Mouse (Mus musculus): ENCODE data around the gene Adar. TPM values are rescaled to one million over a fixed set of nuclear protein-coding genes. Genes with fewer than 3 reads are reported as not detected.

The Adar gene
- 27.5 and 28.8 TPM in 2 replicates for polyA plus RNA-seq (2012; rRNA removed)

GRCm38 (mm10) chr3:89714359-89715206 lies at the start of gene Adar:
Gene Adar, plus strand, starts transcription at chr3:89715022.

DNA sequence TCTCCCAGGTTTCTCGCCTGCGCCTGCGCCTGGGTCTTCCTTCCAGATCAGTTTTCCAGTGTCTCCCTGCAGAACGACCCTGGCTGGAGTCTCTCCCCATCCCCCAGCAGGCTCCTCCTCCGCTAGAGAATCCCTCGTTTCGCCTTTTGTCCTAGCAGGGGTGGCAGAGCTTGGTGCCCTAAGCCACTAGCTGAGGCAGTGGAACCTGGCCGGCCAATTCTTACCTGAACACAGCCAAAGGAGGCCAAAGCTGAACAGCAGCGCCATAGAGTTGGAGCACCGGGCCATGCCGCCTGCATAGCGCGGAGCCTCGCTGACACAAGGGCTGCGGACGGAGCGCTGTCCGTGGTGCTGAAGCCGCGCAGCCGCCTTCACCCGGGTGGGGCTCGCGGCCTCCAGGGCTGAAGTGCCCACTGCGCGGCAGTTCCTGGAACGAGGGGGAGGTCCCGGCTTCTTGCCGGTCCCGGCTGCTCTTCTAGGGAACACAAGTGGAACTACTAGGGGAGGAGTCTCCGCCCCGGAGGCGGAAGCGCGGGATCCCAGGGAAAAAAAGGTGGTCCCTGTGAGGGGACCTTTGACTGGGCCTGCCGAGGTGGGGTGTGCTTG lies 49.4 kb downstream of the Adar start, which contains the start of gene Chrnb2:
Chrnb2 (minus strand) TSS at position 514 of the 606 bp plus-strand sequence.

DNA sequence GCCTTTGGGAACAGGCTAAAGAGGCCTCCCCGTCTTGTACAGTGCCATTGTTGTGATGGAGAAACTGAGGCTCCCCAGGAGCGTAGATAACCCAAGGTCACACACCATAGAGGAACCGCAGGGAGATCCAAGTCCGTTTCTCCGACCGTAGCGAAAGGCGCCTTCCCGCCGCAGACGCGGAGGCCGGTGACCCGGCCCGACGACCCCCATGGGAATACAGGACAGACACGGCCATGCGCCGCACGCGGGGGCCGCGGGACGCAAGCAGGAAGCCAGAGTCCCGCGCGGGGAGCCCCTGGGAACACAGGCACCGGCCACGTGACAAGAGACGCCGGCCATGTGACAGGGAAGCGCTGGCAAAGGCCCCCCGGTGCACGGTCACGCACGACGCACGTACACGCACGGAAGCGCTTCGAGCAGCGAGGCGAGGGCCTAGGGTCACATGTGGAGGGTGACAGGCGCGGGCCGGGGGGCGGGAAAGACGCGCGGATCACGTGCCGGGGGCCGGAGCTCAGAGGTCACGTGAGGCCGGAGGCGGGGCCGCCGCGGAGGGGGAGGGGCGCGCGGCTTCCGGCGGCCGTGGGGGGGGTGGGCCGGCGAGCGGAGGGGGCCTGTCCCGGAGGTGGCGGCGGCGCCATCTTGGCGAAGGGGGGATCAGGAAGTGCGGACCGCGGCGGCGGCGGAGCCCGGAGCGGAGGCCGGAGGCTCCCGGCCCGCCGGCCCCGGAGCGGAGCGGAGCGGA lies 58.3 kb downstream of the Adar start, which contains the start of gene Ube2q1:
Ube2q1 (plus strand) TSS at position 649 of the 742 bp plus-strand sequence.

Other genes starting within 250 kb of the Adar start
- gene Kcnn3, start 194.9 kb upstream of the Adar start, polyA plus RNA-seq (2012; rRNA removed) = 8.4 and 9.0 TPM in 2 replicates
- gene Chrnb2, start 49.6 kb downstream of the Adar start, polyA plus RNA-seq (2012; rRNA removed) = 1.6 and 1.8 TPM in 2 replicates
- gene Ube2q1, start 58.6 kb downstream of the Adar start, polyA plus RNA-seq (2012; rRNA removed) = 22.5 and 25.7 TPM in 2 replicates
- 1.3 and 1.4 TPM in 2 replicates for gene She, start 116.3 kb downstream of the Adar start, polyA plus RNA-seq (2012; rRNA removed)
- 6.9 and 7.0 TPM in 2 replicates for gene Il6ra, start 198.2 kb downstream of the Adar start, polyA plus RNA-seq (2012; rRNA removed)
- 16.1 and 22.6 TPM in 2 replicates for gene Atp8b2, start 248.5 kb downstream of the Adar start, polyA plus RNA-seq (2012; rRNA removed)

Data from colon, adult 2 months (tissue).